Mouse (Mus musculus) left cerebral cortex, postnatal 36 days (tissue): ENCODE measurements around the gene Dnah17. TPM values are rescaled to one million over a fixed set of nuclear protein-coding genes. Genes with fewer than 3 reads are reported as not detected.
A peak's percentile ranks its signal among the peaks of the same experiment; 100 is the strongest.

Experiments
- DNase-seq, 2 experiments: peaks; one replicate each; pipeline ENCODE4 v3.0.0; 2021 to 2022; ENCODE audit warnings: low spot score in 2 of 2, mixed read lengths in 1 of 2
- intact Hi-C: fragments of 180-260 bp; cut with DNase I; formaldehyde crosslinking; loops from one replicate; pipeline ENCODE4 v1.15.1; 2025
- microRNA-seq: library from miRNA; unstranded; fragments of <30 nt; microRNA quantifications from one replicate; pipeline ENCODE4 v1.2.0, GENCODE M21; 2022
- total RNA-seq, 2 experiments: library from RNA; stranded (reverse); gene quantifications; 2 replicates each; pipeline ENCODE4 v1.2.3; 2021

Dnah17 gene
- total RNA-seq, 2 experiments from 2014 or later = 0.02 to 0.09 TPM

- peak; percentile 93 to 96 for DNase-seq
- intact Hi-C loops = loop anchor here (5.0 kb wide), 1 partner anchor 114 kb away; the partner anchor contains the start of gene Tha1
Observed at GRCm38 (mm10) chr11:117986126-117987031, 144.1 kb downstream of the Dnah17 start, which contains the start of gene Pgs1. Gene Pgs1, plus strand, starts transcription at chr11:117986292.

- DNase-seq = no peak
- intact Hi-C loops = no loop called here
Observed at GRCm38 (mm10) chr11:117983770-117984169, 146.7 kb downstream of the Dnah17 start.

GRCm38 (mm10) chr11:117982426-117982825, 148.0 kb downstream of the Dnah17 start:
- no peak for DNase-seq
- intact Hi-C loops = no loop called here

GRCm38 (mm10) chr11:117979388-117979787, 151.0 kb downstream of the Dnah17 start:
- DNase-seq = no peak
- intact Hi-C loops = no loop called here

- no peak for DNase-seq
- intact Hi-C loops = no loop called here
Observed at GRCm38 (mm10) chr11:117977694-117978360, 152.6 kb downstream of the Dnah17 start.

GRCm38 (mm10) chr11:117976081-117976582, 154.3 kb downstream of the Dnah17 start:
- intact Hi-C loops = no loop called here
- peak; percentile 36 to 49 for DNase-seq

- no peak for DNase-seq
- intact Hi-C loops = no loop called here
Observed at GRCm38 (mm10) chr11:117975211-117975967, 155.0 kb downstream of the Dnah17 start.

GRCm38 (mm10) chr11:117974327-117975125, 155.9 kb downstream of the Dnah17 start:
- intact Hi-C loops = loop anchor here (5.0 kb wide), 1 partner anchor 123 kb away; no protein-coding TSS in a partner anchor

GRCm38 (mm10) chr11:117973569-117973968, 156.9 kb downstream of the Dnah17 start:
- intact Hi-C loops = loop anchor here (5.0 kb wide), 1 partner anchor 124 kb away; no protein-coding TSS in a partner anchor
- DNase-seq = no peak

More at GRCm38 (mm10) chr11:117974327-117975125, 155.9 kb downstream of the Dnah17 start:
- DNase-seq = no peak

GRCm38 (mm10) chr11:117972656-117973558, 157.5 kb downstream of the Dnah17 start:
- no peak for DNase-seq
- intact Hi-C loops = loop anchor here (5.0 kb wide), 1 partner anchor 124 kb away; no protein-coding TSS in a partner anchor

Small RNAs within 50 kb of the gene (microRNA-seq; reads per million reads assigned to microRNA genes)
- gene Mir6933 = 1.3 reads per million

Other genes with a start within 250 kb of the Dnah17 start
- gene Socs3, start 160.6 kb downstream of the Dnah17 start, total RNA-seq = 1 to 10 TPM; 2.8 to 5.0 TPM
- gene Pgs1, start 144.3 kb downstream of the Dnah17 start, total RNA-seq = 10 to 100 TPM; 82.8 to 86.3 TPM
- 10 to 100 TPM; 65.9 to 67.3 TPM for gene Cyth1, start 118.0 kb upstream of the Dnah17 start, total RNA-seq
- gene Usp36, start 159.6 kb upstream of the Dnah17 start, total RNA-seq = 10 to 100 TPM; 26.8 to 32.2 TPM
- gene Cep295nl, start 211.9 kb upstream of the Dnah17 start, total RNA-seq = 1 to 10 TPM; 1.3 to 1.8 TPM
- gene Timp2, start 225.1 kb upstream of the Dnah17 start, total RNA-seq = 100 to 1,000 TPM; 214 to 247 TPM